In genomic region chr7:45056972-45057348, GRCm38 (mm10) we compare ENCODE assay signal across 18 mouse cellular contexts. TPM values are rescaled to one million over a fixed set of nuclear protein-coding genes. Genes with fewer than 3 reads are reported as not detected.
DNase-seq lines count a peak whose midpoint lies in the region; ATAC-seq lines count a peak whose summit lies in the region.
"Had no signal": no experiment of that assay in that cellular context is flagged by ENCODE, and none has a peak within 500 bp of the region (broad histone marks: within the 10 kb centered on the region; RNA-seq: fewer than 3 reads in every experiment).

No protein-coding gene starts in this region.

- H3K36me3 ChIP-seq in heart, embryonic 16.5 days (ENCODE audit: control insufficient read depth, insufficient read depth), result no peaks in the 10 kb centered on the region
- no peaks in the 10 kb centered on the region for H3K36me3 ChIP-seq in heart, embryonic 12.5 days
- no peaks in the 10 kb centered on the region for H3K36me3 ChIP-seq in midbrain, embryonic 10.5 days
- no peaks in the 10 kb centered on the region for H3K36me3 ChIP-seq in midbrain, embryonic 16.5 days (ENCODE audit: control insufficient read depth, insufficient read depth, low read length)
- no peaks in the 10 kb centered on the region for H3K36me3 ChIP-seq in embryonic facial prominence, embryonic 10.5 days (replicated peaks)
- H3K36me3 ChIP-seq: embryonic facial prominence, embryonic 15.5 days; hindbrain, embryonic 12.5 days had no signal

- H3K9me3 ChIP-seq in heart, embryonic 16.5 days (replicated peaks; ENCODE audit: control insufficient read depth, low read length), result no peaks in the 10 kb centered on the region
- H3K9me3 ChIP-seq in heart, embryonic 12.5 days (replicated peaks), result no peaks in the 10 kb centered on the region
- no peaks in the 10 kb centered on the region for H3K9me3 ChIP-seq in midbrain, embryonic 10.5 days (replicated peaks)
- no peaks in the 10 kb centered on the region for H3K9me3 ChIP-seq in midbrain, embryonic 16.5 days (replicated peaks; ENCODE audit: control insufficient read depth, low read length, poor library complexity, severe bottlenecking)
- H3K9me3 ChIP-seq in embryonic facial prominence, embryonic 10.5 days, result no peaks in the 10 kb centered on the region
- H3K9me3 ChIP-seq: embryonic facial prominence, embryonic 15.5 days; G1E; hindbrain, embryonic 12.5 days had no signal

- intact Hi-C loops in heart, postnatal 36 days (cut with DNase I), result no loop called here

- H3K27me3 ChIP-seq in heart, embryonic 16.5 days (ENCODE audit: control insufficient read depth, insufficient read depth, low read length), result no peaks in the 10 kb centered on the region
- H3K27me3 ChIP-seq in heart, embryonic 12.5 days (replicated peaks), result no peaks in the 10 kb centered on the region
- no peaks in the 10 kb centered on the region for H3K27me3 ChIP-seq in midbrain, embryonic 10.5 days (ENCODE audit: low read depth, poor library complexity, severe bottlenecking)
- H3K27me3 ChIP-seq in midbrain, embryonic 16.5 days (ENCODE audit: control insufficient read depth, insufficient read depth, low read depth, low read length), result no peaks in the 10 kb centered on the region
- H3K27me3 ChIP-seq in embryonic facial prominence, embryonic 10.5 days (replicated peaks; ENCODE audit: low read depth, poor library complexity, severe bottlenecking), result no peaks in the 10 kb centered on the region
- H3K27me3 ChIP-seq: embryonic facial prominence, embryonic 15.5 days; hindbrain, embryonic 12.5 days had no signal

- no peak overlapping the region for H3K27ac ChIP-seq in heart, embryonic 16.5 days (ENCODE audit: low read length)
- H3K27ac ChIP-seq in heart, embryonic 12.5 days (ENCODE audit: poor library complexity, severe bottlenecking), result no peak overlapping the region
- H3K27ac ChIP-seq in midbrain, embryonic 10.5 days (replicated peaks), result no peak overlapping the region
- H3K27ac ChIP-seq in midbrain, embryonic 16.5 days (ENCODE audit: low read length), result no peak overlapping the region
- peak overlapping the region; percentile 48 for H3K27ac ChIP-seq in embryonic facial prominence, embryonic 10.5 days (replicated peaks)
- H3K27ac ChIP-seq: embryonic facial prominence, embryonic 15.5 days; hindbrain, embryonic 12.5 days; hindbrain, postnatal 0 days had no signal

- ATAC-seq in heart, embryonic 16.5 days (replicated peaks; ENCODE audit: extremely low read depth, insufficient read depth, low FRiP score), result no peak
- no peak for ATAC-seq in heart, embryonic 12.5 days (ENCODE audit: insufficient number of reproducible peaks, low FRiP score)
- ATAC-seq in midbrain, embryonic 16.5 days, result no peak
- ATAC-seq: forebrain, embryonic 16.5 days; hindbrain, postnatal 0 days had no signal

- peaks cover 9% of the 10 kb centered on the region for H3K4me1 ChIP-seq in heart, embryonic 16.5 days (ENCODE audit: control insufficient read depth, insufficient read depth, low read length)
- H3K4me1 ChIP-seq in heart, embryonic 12.5 days (replicated peaks), result peaks cover 9% of the 10 kb centered on the region
- H3K4me1 ChIP-seq in midbrain, embryonic 10.5 days, result peaks cover 52% of the 10 kb centered on the region
- H3K4me1 ChIP-seq in midbrain, embryonic 16.5 days (ENCODE audit: control insufficient read depth, insufficient read depth, low read length), result peaks cover 23% of the 10 kb centered on the region
- H3K4me1 ChIP-seq in embryonic facial prominence, embryonic 10.5 days, result peaks cover 51% of the 10 kb centered on the region

- H3K9ac ChIP-seq in heart, embryonic 16.5 days (ENCODE audit: low read length), result 0 out of 2 replicates have a peak overlapping the region, but pooled peaks have one; percentile 11
- no peak overlapping the region for H3K9ac ChIP-seq in heart, embryonic 12.5 days
- no peak overlapping the region for H3K9ac ChIP-seq in midbrain, embryonic 16.5 days (ENCODE audit: low read depth, low read length)
- H3K9ac ChIP-seq: embryonic facial prominence, embryonic 15.5 days; hindbrain, embryonic 12.5 days had no signal

- no peak overlapping the region for H3K4me3 ChIP-seq in heart, embryonic 16.5 days (ENCODE audit: low read length)
- no peak overlapping the region for H3K4me3 ChIP-seq in heart, embryonic 12.5 days
- H3K4me3 ChIP-seq in midbrain, embryonic 10.5 days, result 0 out of 2 replicates have a peak overlapping the region, but pooled peaks have one; percentile 1
- no peak overlapping the region for H3K4me3 ChIP-seq in midbrain, embryonic 16.5 days (ENCODE audit: low read depth, low read length)
- H3K4me3 ChIP-seq in embryonic facial prominence, embryonic 10.5 days, result no peak overlapping the region
- H3K4me3 ChIP-seq: embryonic facial prominence, embryonic 15.5 days; hindbrain, embryonic 12.5 days had no signal

- DNase-seq in heart, adult 11 months, result peak; percentile 85
- no peak for DNase-seq in heart, postnatal 36 days
- DNase-seq in midbrain, embryonic 10.5 days (ENCODE audit: low spot score), result no peak
- DNase-seq in embryonic facial prominence, embryonic 10.5 days (ENCODE audit: low spot score), result no peak
- DNase-seq in urinary bladder, postnatal 4 days (ENCODE audit: low spot score in 2 of 2), result no peak
- DNase-seq: adrenal gland, postnatal 14 days; cerebellum, adult 2 months; gastrocnemius, postnatal 14 days; heart, postnatal 14 days; kidney, adult 11 months had no signal

- H3K4me2 ChIP-seq in heart, embryonic 16.5 days (ENCODE audit: low read depth, low read length), result no peak overlapping the region
- no peak overlapping the region for H3K4me2 ChIP-seq in heart, embryonic 12.5 days
- no peak overlapping the region for H3K4me2 ChIP-seq in midbrain, embryonic 16.5 days (ENCODE audit: low read length)
- H3K4me2 ChIP-seq: embryonic facial prominence, embryonic 15.5 days; hindbrain, embryonic 12.5 days had no signal

RNA-seq across cellular contexts. Expression of gene Prr12, which starts 4.3 kb away (rescaled TPM):
- 10 to 100 TPM; 23.4 to 29.4 TPM for total RNA-seq in heart, postnatal 36 days (2021)
- 5.6 and 7.3 TPM in 2 replicates for polyA plus RNA-seq in heart, embryonic 16.5 days (2015; fragmentation: Nextera tagmentation; extraction: Ambion mirVana)
- 7.1 and 7.2 TPM in 2 replicates for polyA plus RNA-seq in heart, embryonic 12.5 days (2016; fragmentation: Nextera tagmentation; extraction: Ambion mirVana)
- polyA plus RNA-seq in midbrain, embryonic 10.5 days (2016; fragmentation: Nextera tagmentation; extraction: Ambion mirVana), result 10.8 and 11.3 TPM in 2 replicates
- 13.6 and 13.9 TPM in 2 replicates for polyA plus RNA-seq in midbrain, embryonic 16.5 days (2015; fragmentation: Nextera tagmentation; extraction: Ambion mirVana)
- 13.4 and 14.9 TPM in 2 replicates for polyA plus RNA-seq in embryonic facial prominence, embryonic 10.5 days (2016; fragmentation: Nextera tagmentation; extraction: Ambion mirVana)

RNA-seq across cellular contexts. Expression of gene Nosip, which starts 5.3 kb away (rescaled TPM):
- total RNA-seq in heart, postnatal 36 days (2021), result 10 to 100 TPM; 30.3 to 32.1 TPM
- polyA plus RNA-seq in heart, embryonic 16.5 days (2015; fragmentation: Nextera tagmentation; extraction: Ambion mirVana), result 53.8 and 55.9 TPM in 2 replicates
- 43.3 and 45.7 TPM in 2 replicates for polyA plus RNA-seq in heart, embryonic 12.5 days (2016; fragmentation: Nextera tagmentation; extraction: Ambion mirVana)
- polyA plus RNA-seq in midbrain, embryonic 10.5 days (2016; fragmentation: Nextera tagmentation; extraction: Ambion mirVana), result 63.0 and 66.7 TPM in 2 replicates
- polyA plus RNA-seq in midbrain, embryonic 16.5 days (2015; fragmentation: Nextera tagmentation; extraction: Ambion mirVana), result 64.1 and 67.7 TPM in 2 replicates
- 70.8 and 74.7 TPM in 2 replicates for polyA plus RNA-seq in embryonic facial prominence, embryonic 10.5 days (2016; fragmentation: Nextera tagmentation; extraction: Ambion mirVana)

RNA-seq across cellular contexts. Expression of gene Prrg2, which starts 5.5 kb away (rescaled TPM):
- 1 to 10 TPM; 7.7 to 7.9 TPM for total RNA-seq in heart, postnatal 36 days (2021)
- 12.9 and 16.6 TPM in 2 replicates for polyA plus RNA-seq in heart, embryonic 16.5 days (2015; fragmentation: Nextera tagmentation; extraction: Ambion mirVana)
- 13.6 and 14.0 TPM in 2 replicates for polyA plus RNA-seq in heart, embryonic 12.5 days (2016; fragmentation: Nextera tagmentation; extraction: Ambion mirVana)
- 17.0 and 17.3 TPM in 2 replicates for polyA plus RNA-seq in midbrain, embryonic 10.5 days (2016; fragmentation: Nextera tagmentation; extraction: Ambion mirVana)
- 12.5 and 13.6 TPM in 2 replicates for polyA plus RNA-seq in midbrain, embryonic 16.5 days (2015; fragmentation: Nextera tagmentation; extraction: Ambion mirVana)
- polyA plus RNA-seq in embryonic facial prominence, embryonic 10.5 days (2016; fragmentation: Nextera tagmentation; extraction: Ambion mirVana), result 23.3 and 24.4 TPM in 2 replicates

RNA-seq across cellular contexts. Expression of gene Rcn3, which starts 35.1 kb away (rescaled TPM):
- 10 to 100 TPM; 26.4 to 28.1 TPM for total RNA-seq in heart, postnatal 36 days (2021)
- 207 and 214 TPM in 2 replicates for polyA plus RNA-seq in heart, embryonic 16.5 days (2015; fragmentation: Nextera tagmentation; extraction: Ambion mirVana)
- polyA plus RNA-seq in heart, embryonic 12.5 days (2016; fragmentation: Nextera tagmentation; extraction: Ambion mirVana), result 290 and 291 TPM in 2 replicates
- polyA plus RNA-seq in midbrain, embryonic 10.5 days (2016; fragmentation: Nextera tagmentation; extraction: Ambion mirVana), result 122 and 128 TPM in 2 replicates
- polyA plus RNA-seq in midbrain, embryonic 16.5 days (2015; fragmentation: Nextera tagmentation; extraction: Ambion mirVana), result 43.5 and 47.8 TPM in 2 replicates
- 144 and 156 TPM in 2 replicates for polyA plus RNA-seq in embryonic facial prominence, embryonic 10.5 days (2016; fragmentation: Nextera tagmentation; extraction: Ambion mirVana)
- total RNA-seq: G1E had no signal

RNA-seq across cellular contexts. Expression of gene Rras, which starts 39.2 kb away (rescaled TPM):
- 10 to 100 TPM; 45.1 to 53.3 TPM for total RNA-seq in heart, postnatal 36 days (2021)
- 74.8 and 85.0 TPM in 2 replicates for polyA plus RNA-seq in heart, embryonic 16.5 days (2015; fragmentation: Nextera tagmentation; extraction: Ambion mirVana)
- polyA plus RNA-seq in heart, embryonic 12.5 days (2016; fragmentation: Nextera tagmentation; extraction: Ambion mirVana), result 79.3 and 79.4 TPM in 2 replicates
- polyA plus RNA-seq in midbrain, embryonic 10.5 days (2016; fragmentation: Nextera tagmentation; extraction: Ambion mirVana), result 22.0 and 23.6 TPM in 2 replicates
- 12.2 and 12.4 TPM in 2 replicates for polyA plus RNA-seq in midbrain, embryonic 16.5 days (2015; fragmentation: Nextera tagmentation; extraction: Ambion mirVana)
- 18.8 and 20.3 TPM in 2 replicates for polyA plus RNA-seq in embryonic facial prominence, embryonic 10.5 days (2016; fragmentation: Nextera tagmentation; extraction: Ambion mirVana)
